Mouse (Mus musculus) spleen, adult 12 weeks (tissue): ENCODE data around the gene Ddr1.

Experiments
- DNase-seq: peaks from one replicate; pipeline ENCODE4 v3.0.0; 2022; ENCODE audit warnings: low spot score

Gene Ddr1

GRCm38 (mm10) chr17:35720340-35720727 lies 15.9 kb upstream of the Ddr1 start:
- no peak for DNase-seq

DNA sequence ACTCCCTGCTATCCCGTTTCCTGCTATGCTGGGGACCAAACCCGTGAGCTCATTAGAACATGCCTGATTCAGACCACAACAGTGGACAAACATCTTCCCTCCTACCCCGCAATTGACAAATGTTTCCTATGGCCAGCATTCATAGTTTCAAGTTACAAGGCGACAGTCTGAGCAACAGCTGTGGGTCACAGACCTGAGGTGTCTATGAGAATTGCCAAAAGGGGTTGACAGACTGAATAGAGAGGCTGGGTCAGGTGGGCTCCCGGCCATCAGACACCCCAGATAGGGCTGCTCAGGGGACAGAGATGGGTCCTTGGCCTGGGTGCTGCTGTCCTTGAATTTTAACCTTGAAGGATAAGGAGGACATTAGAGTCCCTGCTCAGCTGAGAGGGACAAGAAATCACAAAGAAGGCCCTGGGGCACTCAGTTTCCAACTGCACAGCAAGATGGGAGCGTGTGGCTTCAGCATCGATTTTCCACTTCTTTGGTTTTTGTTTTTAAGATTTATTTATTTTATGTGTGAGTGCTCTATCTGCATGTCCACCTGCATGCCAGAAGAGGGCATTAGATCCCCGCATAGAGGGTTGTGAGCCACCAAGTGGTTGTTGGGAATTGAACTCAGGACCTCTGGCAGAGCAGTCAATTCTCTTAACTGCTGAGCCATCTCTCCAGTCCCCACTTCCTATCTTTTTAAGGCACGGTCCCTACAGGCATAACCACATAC lies 15.4 kb upstream of the Ddr1 start:
- DNase-seq = no peak

- DNase-seq = no peak
Observed at GRCm38 (mm10) chr17:35717080-35717479, 12.7 kb upstream of the Ddr1 start.

GRCm38 (mm10) chr17:35716114-35716513 lies 11.7 kb upstream of the Ddr1 start:
- no peak for DNase-seq

- no peak for DNase-seq
Observed at GRCm38 (mm10) chr17:35710705-35711347, 6.4 kb upstream of the Ddr1 start.

DNA sequence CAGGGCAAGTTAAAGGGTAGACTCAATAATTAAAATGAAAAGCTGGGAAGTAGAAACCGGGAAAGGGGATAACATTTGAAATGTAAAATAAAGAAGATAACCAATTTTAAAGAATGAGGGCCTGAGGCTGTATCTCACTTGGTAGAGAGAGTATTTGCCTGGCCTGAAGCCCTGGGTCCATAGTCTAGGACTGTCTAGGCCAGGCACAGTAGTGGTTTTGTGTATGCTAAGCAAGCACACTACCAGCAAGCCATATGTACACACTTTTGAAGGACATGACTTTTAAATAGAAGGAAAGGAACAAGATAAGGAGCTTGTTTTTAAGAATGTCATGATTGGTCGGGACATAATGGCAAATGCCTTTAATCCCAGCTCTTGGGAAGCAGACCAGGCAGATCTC lies 4.2 kb upstream of the Ddr1 start:
- no peak for DNase-seq

GRCm38 (mm10) chr17:35707929-35708328 lies 3.5 kb upstream of the Ddr1 start:
- no peak for DNase-seq

GRCm38 (mm10) chr17:35705836-35706235 lies 1.4 kb upstream of the Ddr1 start:
- no peak for DNase-seq

DNA sequence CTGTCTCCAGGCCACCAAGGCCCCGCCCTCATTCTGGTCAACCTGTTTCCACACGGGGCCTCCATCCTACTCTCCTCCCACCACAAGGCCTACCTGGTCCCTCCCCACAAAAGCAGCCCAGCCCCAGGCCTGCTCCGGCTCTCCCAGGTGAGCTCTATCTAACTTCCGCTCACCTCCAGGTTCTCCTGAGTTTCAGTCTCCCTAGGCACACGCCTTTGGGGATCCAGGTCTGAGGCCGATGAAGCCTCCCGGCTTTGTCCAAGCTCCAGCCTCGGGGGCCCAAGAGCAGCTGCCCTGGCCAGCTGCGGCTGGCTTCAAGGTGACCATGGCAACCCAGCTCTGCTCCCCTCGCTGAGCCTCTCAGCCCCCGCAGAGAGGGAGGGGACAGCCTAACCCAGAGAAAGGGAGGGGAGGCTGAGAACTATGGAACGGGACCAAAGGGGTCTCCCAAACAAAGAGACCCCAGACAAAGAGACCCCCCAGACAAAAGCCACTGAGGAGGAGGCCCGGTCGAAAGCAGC lies 610 bp downstream of the Ddr1 start:
- DNase-seq = no peak

GRCm38 (mm10) chr17:35703065-35703464 lies 1.4 kb downstream of the Ddr1 start:
- DNase-seq = no peak

DNA sequence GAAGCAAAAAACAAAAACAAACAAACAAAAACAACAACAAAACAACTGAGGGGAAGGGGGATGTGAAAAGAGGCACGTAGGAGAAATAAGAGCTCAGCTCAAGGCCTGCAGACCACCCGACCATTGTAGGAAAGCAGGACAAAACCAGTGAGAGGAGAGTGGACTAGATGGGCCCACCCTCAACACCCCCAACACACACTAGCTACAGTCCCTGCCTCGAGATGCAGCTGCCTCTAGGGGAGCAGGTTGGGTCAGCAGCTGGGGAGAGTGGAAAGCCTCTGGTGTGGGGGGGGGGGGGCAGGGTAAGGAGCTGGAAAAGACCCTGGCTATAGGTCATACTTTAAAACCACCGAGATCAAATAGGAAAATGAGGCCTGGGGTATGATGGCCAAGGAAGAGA lies 1.8 kb downstream of the Ddr1 start:
- no peak for DNase-seq

GRCm38 (mm10) chr17:35701978-35702461 lies 2.4 kb downstream of the Ddr1 start:
- DNase-seq = no peak

GRCm38 (mm10) chr17:35701203-35701977 lies 3.0 kb downstream of the Ddr1 start:
- DNase-seq = no peak

- DNase-seq = no peak
Observed at GRCm38 (mm10) chr17:35700371-35700961, 4.0 kb downstream of the Ddr1 start.

DNA sequence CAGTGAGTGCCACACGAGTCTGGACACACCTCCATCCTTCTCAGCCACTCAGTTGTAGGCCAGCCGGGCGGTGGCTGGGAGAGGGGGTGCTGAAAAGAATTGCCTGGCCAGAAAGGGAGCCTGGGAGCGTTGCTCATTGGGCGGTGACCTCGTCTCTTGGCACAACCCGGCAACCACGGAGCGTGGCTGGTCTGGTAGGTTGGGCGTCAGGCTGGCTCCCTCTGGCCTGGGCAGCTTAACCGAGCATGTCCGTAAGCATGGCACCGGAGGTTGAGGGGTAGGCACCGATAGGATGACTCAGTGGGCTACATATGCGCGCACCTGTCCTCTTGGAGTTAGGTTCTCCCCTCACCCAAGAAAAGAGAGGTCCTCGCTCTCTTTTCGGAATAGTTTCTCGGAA lies 4.5 kb downstream of the Ddr1 start:
- no peak for DNase-seq

- DNase-seq = no peak
Observed at GRCm38 (mm10) chr17:35698501-35698883, 5.9 kb downstream of the Ddr1 start.

GRCm38 (mm10) chr17:35697759-35698500 lies 6.5 kb downstream of the Ddr1 start:
- DNase-seq = no peak

DNA sequence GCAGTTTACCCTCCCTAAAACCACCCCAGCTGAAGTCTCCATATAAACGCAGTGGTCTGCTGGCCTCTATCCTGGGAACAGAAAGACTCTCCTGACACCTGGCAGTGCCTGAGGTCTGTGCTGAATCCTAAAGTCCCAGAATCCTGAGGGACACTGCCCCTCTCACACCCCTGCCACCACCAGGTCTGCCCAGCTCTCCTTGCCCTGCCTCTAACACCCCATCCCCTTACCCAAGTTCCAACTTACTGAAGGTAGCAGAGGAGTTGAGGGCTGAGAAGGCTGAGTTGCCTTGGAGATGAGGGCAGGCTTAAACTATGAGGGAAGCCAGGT lies 7.0 kb downstream of the Ddr1 start:
- DNase-seq = no peak

DNA sequence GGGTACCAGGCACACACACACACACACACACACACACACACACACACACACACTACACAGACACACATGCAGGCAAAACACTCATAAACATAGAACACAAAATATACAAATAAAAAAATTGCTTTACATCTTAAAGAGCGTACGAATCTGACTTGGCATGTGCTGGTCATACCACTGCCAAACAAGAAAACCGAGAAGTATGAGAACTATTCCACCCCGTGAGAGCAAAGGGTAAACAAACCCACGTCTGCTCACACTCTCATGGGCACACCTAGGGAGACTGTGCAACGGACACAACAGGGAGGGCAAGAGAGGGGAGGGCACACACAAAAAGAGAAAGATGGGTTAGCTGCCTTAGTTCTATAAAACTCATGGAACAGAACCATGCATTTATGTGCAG lies 7.7 kb downstream of the Ddr1 start:
- no peak for DNase-seq

GRCm38 (mm10) chr17:35695289-35695688 lies 9.1 kb downstream of the Ddr1 start:
- DNase-seq = no peak

GRCm38 (mm10) chr17:35693906-35694305 lies 10.5 kb downstream of the Ddr1 start:
- no peak for DNase-seq

DNA sequence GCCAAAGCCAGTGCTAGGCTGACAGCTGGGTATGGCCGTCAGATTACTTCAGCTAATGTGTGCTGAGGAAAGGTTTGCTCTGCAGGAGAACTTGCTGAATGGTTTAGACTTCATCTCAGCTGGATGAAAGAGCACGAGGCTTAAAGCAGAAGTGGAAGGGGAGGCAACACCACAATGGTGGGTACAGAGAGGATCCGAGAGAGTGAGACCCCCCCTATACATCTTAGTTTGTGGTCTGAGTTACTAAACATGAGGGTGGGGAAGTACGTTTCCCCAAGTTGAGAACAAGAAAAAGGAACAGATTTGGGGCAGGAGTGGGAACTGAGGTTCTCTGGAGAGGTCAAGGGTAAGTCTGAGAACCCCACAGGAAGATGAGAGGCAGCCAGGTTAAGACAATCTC lies 12.1 kb downstream of the Ddr1 start:
- no peak for DNase-seq
